Mouse (Mus musculus) ES-E14 (cell line): ENCODE results near the gene Efs.

Experiments
- CHD2 ChIP-seq: IDR thresholded peaks from 2 replicates; pipeline ENCODE4 v1.6.1; 2014; ENCODE audit warnings: mild to moderate bottlenecking, low read depth, low read length, inconsistent platforms
- HCFC1 ChIP-seq: IDR thresholded peaks from 2 replicates; pipeline ENCODE4 v1.6.1; 2012; ENCODE audit warnings: low read length, inconsistent platforms, borderline replicate concordance; ENCODE audit not compliant: insufficient read depth
- MAFK ChIP-seq: IDR thresholded peaks from 2 replicates; pipeline ENCODE4 v1.6.1; 2014; ENCODE audit warnings: mild to moderate bottlenecking, low read depth, low read length, inconsistent platforms; ENCODE audit not compliant: insufficient read depth
- ZC3H11A ChIP-seq: IDR thresholded peaks from 2 replicates; pipeline ENCODE4 v1.6.1; 2012; ENCODE audit warnings: low read depth, mild to moderate bottlenecking, inconsistent platforms, low read length, borderline replicate concordance
- ZNF384 ChIP-seq: IDR thresholded peaks from 2 replicates; pipeline ENCODE4 v1.6.1; 2012; ENCODE audit warnings: low read depth, low read length, inconsistent platforms

DNA sequence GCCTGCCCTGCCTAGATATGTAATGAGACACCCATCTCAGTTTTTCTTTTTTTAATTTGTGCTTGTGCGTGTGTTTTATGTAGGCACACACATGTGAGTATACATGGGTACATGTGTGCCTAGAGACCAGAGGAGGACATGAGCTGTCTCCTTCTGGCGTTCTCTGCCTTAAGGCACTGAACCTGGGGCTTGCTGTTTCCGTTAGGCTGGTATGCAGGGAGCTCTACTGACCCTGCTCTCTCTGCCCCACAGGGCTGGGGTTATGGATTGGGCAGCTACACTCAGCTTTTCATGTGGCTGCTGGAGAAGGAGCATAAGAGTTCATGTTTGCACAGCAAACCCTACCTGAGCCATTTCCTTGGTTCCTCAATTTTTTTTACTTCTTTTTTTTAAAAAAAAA is 28.5 kb upstream of the Efs start:
- TF ChIP-seq MAFK (no peak), ZNF384 (no peak), CHD2 (no peak), ZC3H11A (no peak), HCFC1 (no peak)
